Mouse (Mus musculus) heart, postnatal 0 days (tissue): ENCODE measurements around the gene Hdgfl2. TPM values are rescaled to one million over a fixed set of nuclear protein-coding genes. Genes with fewer than 3 reads are reported as not detected.
A peak's percentile ranks its signal among the peaks of the same experiment; 100 is the strongest.
"Not testable (repeated sequence)": the region's sequence is repeated elsewhere in the genome, so short reads cannot be mapped to it uniquely, and the experiment has no call there.

Experiments
- ATAC-seq: fragments of 200-750 bp; cut with Nextera tagmentation; 2 replicates; pipeline ENCODE4 v1.8.0; 2017; ENCODE audit warnings: low read depth, moderate number of reproducible peaks, moderate library complexity; ENCODE audit not compliant: insufficient read depth
- DNase-seq: peaks from one replicate; pipeline ENCODE4 v3.0.0-alpha.2; 2016; ENCODE audit warnings: low spot score
- H3K27ac ChIP-seq: fragments of 300-500 bp; sonication (generic); 2 replicates; pipeline ENCODE4 v1.5.1; 2014; ENCODE audit warnings: low read depth, mild to moderate bottlenecking
- H3K27me3 ChIP-seq: fragments of 300-500 bp; sonication (generic); 2 replicates; pipeline ENCODE4 v1.6.1; 2014; ENCODE audit warnings: low read length, mixed read lengths; ENCODE audit not compliant: control insufficient read depth, insufficient read depth
- H3K36me3 ChIP-seq: fragments of 300-500 bp; sonication (generic); replicated peaks from 2 replicates; pipeline ENCODE4 v1.6.1; 2014; ENCODE audit warnings: low read length, mixed read lengths; ENCODE audit not compliant: control insufficient read depth, insufficient read depth
- H3K4me1 ChIP-seq: fragments of 300-500 bp; sonication (generic); 2 replicates; pipeline ENCODE4 v1.6.1; 2014; ENCODE audit warnings: antibody characterized with exemption; ENCODE audit not compliant: control insufficient read depth, insufficient read depth
- H3K4me2 ChIP-seq: fragments of 300-500 bp; sonication (generic); 2 replicates; pipeline ENCODE4 v1.6.1; 2014; ENCODE audit warnings: low read depth, mild to moderate bottlenecking, low read length, moderate library complexity
- H3K4me3 ChIP-seq: fragments of 300-500 bp; sonication (generic); 2 replicates; pipeline ENCODE4 v1.5.1; 2014; ENCODE audit warnings: low read depth, low read length
- H3K9ac ChIP-seq: fragments of 300-500 bp; sonication (generic); replicated peaks from 2 replicates; pipeline ENCODE4 v1.6.1; 2014; ENCODE audit warnings: low read depth, low read length, mixed read lengths
- H3K9me3 ChIP-seq: fragments of 300-500 bp; sonication (generic); replicated peaks from 2 replicates; pipeline ENCODE4 v1.6.1; 2016; ENCODE audit warnings: low read length; ENCODE audit not compliant: control insufficient read depth
- CTCF ChIP-seq: IDR thresholded peaks from 2 replicates; pipeline ENCODE4 v1.5.1; 2016; ENCODE audit warnings: antibody characterized with exemption, control low read depth, low read depth
- EP300 ChIP-seq: IDR thresholded peaks from 2 replicates; pipeline ENCODE4 v1.6.1; 2016; ENCODE audit warnings: antibody characterized with exemption, low read depth
- WGBS: fragments of 180-500 bp; shearing (Covaris S2); extraction: QIAGEN DNeasy Blood & Tissue Kit; methylation state at CpG from one replicate; pipeline ENCODE4 v1.1.7; 2014; 5-methylcytosine and 5-hydroxymethylcytosine counted together
- polyA plus RNA-seq: library from polyadenylated mRNA; unstranded; fragments of >200 nt; fragmentation: Nextera tagmentation; extraction: Ambion mirVana; gene quantifications from 2 replicates; pipeline ENCODE4 v1.2.1, GENCODE M21; 2015
- total RNA-seq: library from RNA; depleted of rRNA; stranded (reverse); fragments of >200 nt; gene quantifications from 2 replicates; pipeline ENCODE4 v1.2.3, GENCODE M21; 2014; ENCODE audit warnings: low replicate concordance

Hdgfl2 gene
- total and polyA plus RNA-seq, 2 experiments from 2014 or later: 35.9 to 52.1 TPM

DNA sequence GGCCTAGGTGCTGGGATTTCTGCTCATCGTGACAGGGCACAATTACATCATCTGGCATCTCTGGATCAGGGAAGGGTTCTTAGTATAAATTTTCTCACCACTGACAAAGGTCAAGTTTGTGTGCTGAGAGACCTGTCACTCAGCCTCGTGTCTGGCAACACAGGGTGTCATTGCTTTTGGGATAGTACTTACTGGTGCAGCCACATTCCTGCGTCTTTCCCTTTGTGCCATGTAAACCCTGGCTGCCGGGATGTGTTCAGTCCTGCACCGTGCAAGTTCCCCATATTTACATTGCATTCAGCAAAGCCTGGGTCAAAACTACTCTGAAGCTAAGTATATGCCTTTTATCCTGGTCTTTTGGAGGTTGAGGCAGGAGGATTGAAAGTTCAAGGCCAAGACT is 28.1 kb upstream of the Hdgfl2 start:
- TF ChIP-seq CTCF: no peak
- TF ChIP-seq EP300: no peak
- 80% methylated on average over 5 of the region's 5 CpGs for WGBS
- H3K4me3 ChIP-seq: no peak overlapping the region
- no peak overlapping the region for H3K4me2 ChIP-seq
- H3K27ac ChIP-seq: no peak overlapping the region
- ATAC-seq (no peak), DNase-seq (no peak)
- H3K27me3 ChIP-seq: no peaks in the 10 kb centered on the region
- H3K36me3 ChIP-seq: peaks cover 42% of the 10 kb centered on the region
- H3K9me3 ChIP-seq: no peaks in the 10 kb centered on the region
- no peaks in the 10 kb centered on the region for H3K4me1 ChIP-seq
- no peak overlapping the region for H3K9ac ChIP-seq

DNA sequence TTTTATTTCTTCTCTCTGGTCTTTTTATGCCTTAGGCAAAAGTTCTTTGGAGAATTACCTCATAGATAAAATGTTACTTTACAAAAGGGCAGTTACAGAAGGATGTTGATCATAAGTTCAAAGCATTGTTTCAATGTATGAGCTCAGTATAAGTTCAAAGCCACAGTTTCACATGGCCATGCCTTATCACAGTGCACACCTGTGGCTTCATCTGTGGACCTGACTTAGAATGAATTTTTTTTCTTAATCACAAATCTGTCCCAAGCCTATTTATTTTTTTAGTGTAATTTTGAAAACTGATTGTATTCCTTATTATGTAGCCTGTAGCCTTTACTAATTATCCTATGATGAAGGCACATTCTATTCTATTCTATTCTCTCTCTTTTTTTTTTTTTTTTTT is 24.5 kb upstream of the Hdgfl2 start:
- TF ChIP-seq EP300 (no peak), CTCF (no peak)
- DNase-seq (no peak), ATAC-seq (no peak)
- no peak overlapping the region for H3K4me2 ChIP-seq
- H3K9me3 ChIP-seq: no peaks in the 10 kb centered on the region
- no peak overlapping the region for H3K4me3 ChIP-seq
- H3K27me3 ChIP-seq: no peaks in the 10 kb centered on the region
- H3K9ac ChIP-seq: no peak overlapping the region
- peaks cover 34% of the 10 kb centered on the region for H3K36me3 ChIP-seq
- no peaks in the 10 kb centered on the region for H3K4me1 ChIP-seq
- H3K27ac ChIP-seq: no peak overlapping the region

DNA sequence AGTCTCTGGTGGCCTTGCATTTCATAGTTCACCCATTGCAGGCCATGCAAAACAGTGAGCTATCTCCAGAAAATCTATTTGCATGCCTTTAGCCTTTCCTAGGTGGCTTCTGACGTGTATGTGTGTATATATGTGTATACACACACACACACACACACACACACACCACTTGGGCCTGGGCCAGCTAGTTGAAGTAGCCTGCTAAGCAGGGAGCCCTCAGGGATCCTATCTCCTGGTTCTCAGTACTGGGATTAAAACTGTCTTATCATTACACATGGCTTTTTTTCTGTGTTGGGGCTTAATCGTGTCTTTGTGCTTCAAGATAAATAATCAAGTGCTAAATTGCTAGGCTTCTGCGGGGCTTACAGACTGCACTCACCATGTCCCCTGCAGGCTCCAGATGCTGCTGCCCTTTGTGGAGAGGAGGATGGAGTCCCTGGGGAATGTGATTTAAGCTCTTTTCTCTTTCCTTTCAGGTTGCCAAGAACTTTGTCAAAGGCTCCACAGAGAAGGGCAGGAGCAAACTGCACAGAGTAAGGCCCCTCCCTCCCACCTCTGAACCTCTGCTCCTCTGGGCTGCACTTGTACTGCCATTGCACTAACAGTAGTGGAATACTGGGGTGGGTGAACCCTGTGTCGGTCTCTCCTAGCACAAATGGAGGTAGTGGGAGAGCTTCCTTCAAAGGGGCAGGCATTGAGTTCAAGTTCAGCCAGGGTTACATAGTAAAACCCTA is 23.3 kb upstream of the Hdgfl2 start:
- Histone ChIP-seq H3K9me3 (no peaks in the 10 kb centered on the region), H3K4me2 (no peak overlapping the region), H3K27me3 (no peaks in the 10 kb centered on the region), H3K36me3 (peaks cover 37% of the 10 kb centered on the region), H3K27ac (no peak overlapping the region), H3K4me3 (no peak overlapping the region), H3K9ac (no peak overlapping the region), H3K4me1 (no peaks in the 10 kb centered on the region)
- 40% methylated on average over 4 of the region's 4 CpGs for WGBS
- TF ChIP-seq CTCF (no peak), EP300 (no peak)
- DNase-seq (no peak), ATAC-seq (peak; percentile 17; the same call in 1 of the 2 replicates)

DNA sequence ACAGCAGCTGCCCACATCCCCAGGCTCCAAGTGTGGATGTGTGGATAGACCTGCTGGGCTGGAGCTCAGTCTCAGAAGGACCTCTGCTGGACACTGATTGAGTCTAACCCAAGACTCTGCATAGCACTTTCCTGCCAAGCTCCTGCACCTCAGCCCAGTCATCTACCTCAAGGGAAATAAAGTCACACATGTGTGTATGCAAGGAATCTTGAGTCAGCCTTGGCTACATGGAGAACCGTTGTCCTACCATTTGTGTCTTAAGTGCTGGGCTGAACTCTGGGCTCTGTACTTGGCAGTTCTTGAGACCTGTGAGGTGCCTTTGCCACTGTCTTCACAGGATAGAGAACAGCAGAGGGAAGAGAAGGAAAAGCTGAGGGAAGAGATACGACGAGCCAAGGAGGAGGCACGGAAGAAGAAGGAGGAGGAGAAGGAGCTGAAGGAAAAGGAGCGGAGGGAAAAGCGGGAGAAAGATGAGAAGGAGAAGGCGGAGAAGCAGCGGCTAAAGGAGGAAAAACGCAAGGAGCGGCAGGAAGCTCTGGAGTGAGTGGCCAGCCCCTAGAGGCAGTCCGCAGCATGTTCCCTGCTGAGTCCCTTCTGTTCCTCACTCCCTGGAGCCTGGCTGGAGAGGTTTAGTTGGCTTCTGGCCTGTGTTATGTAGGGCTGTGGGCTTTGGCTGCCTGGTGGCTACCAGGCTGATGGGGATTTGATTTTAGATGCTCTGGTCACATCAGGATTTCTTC is 21.9 kb upstream of the Hdgfl2 start:
- H3K4me1 ChIP-seq: no peaks in the 10 kb centered on the region
- no peaks in the 10 kb centered on the region for H3K9me3 ChIP-seq
- WGBS: 83% methylated on average over 11 of the region's 11 CpGs

DNA sequence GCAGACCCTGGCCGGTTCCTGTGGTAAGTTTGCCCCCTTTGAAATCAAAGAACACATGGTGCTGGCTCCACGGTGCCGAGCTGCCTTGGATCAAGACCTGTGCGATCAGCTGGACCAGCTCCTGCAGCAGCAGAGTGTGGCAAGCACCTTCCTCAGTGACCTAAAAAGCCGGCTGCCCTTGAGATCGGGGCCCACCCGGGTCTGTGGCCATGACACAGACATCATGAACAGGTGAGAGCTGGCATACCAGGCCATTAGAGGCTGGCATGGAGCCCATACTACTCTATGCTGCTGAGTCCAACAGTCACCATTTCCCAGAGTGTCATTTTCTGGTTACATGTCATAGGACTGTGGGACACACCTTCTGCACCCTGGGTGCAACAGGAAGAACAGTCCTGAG is 17.4 kb upstream of the Hdgfl2 start:
- DNase-seq (no peak), ATAC-seq (no peak)
- Histone ChIP-seq H3K9me3 (no peaks in the 10 kb centered on the region), H3K4me3 (no peak overlapping the region), H3K9ac (no peak overlapping the region), H3K36me3 (peaks cover 80% of the 10 kb centered on the region), H3K27ac (no peak overlapping the region), H3K4me1 (no peaks in the 10 kb centered on the region), H3K27me3 (no peaks in the 10 kb centered on the region), H3K4me2 (no peak overlapping the region)
- TF ChIP-seq CTCF (no peak), EP300 (no peak)
- WGBS: 89% methylated on average over 7 of the region's 7 CpGs

More for the DNA sequence above, 21.9 kb upstream of the Hdgfl2 start:
- Histone ChIP-seq H3K4me2 (no peak overlapping the region), H3K4me3 (no peak overlapping the region), H3K27me3 (no peaks in the 10 kb centered on the region), H3K36me3 (peaks cover 40% of the 10 kb centered on the region), H3K27ac (no peak overlapping the region), H3K9ac (no peak overlapping the region)
- DNase-seq: no peak
- ATAC-seq: no peak
- TF ChIP-seq EP300: no peak
- no peak for TF ChIP-seq CTCF

DNA sequence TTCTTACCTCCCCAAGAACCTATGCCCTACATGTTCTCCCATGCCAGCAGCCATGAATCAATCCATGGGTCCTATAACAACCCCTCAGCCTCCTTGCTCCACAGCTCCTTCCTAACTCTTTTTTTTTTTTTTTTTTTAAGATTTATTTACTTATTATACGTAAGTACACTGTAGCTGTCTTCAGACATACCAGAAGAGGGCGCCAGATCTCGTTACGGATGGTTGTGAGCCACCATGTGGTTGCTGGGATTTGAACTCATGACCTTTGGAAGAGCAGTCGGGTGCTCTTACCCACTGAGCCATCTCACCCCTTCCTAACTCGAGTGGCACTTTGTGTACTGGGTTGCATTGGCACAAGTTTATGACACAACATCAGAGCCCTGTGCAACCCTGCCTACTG is 13.7 kb upstream of the Hdgfl2 start:
- H3K36me3 ChIP-seq: peaks cover 92% of the 10 kb centered on the region
- not testable (repeated sequence) for H3K27ac ChIP-seq, H3K9me3 ChIP-seq, DNase-seq, H3K9ac ChIP-seq, H3K4me1 ChIP-seq, H3K4me2 ChIP-seq, ATAC-seq, H3K27me3 ChIP-seq, H3K4me3 ChIP-seq
- 83% methylated on average over 6 of the region's 6 CpGs for WGBS
